Mouse (Mus musculus): ENCODE data around the gene Myb. TPM values are rescaled to one million over a fixed set of nuclear protein-coding genes. Genes with fewer than 3 reads are reported as not detected.
A peak's percentile ranks its signal among the peaks of the same experiment; 100 is the strongest.

Myb gene
- total and polyA plus RNA-seq, 3 experiments = 11.1 to 24.0 (median 19.1) TPM

DNA sequence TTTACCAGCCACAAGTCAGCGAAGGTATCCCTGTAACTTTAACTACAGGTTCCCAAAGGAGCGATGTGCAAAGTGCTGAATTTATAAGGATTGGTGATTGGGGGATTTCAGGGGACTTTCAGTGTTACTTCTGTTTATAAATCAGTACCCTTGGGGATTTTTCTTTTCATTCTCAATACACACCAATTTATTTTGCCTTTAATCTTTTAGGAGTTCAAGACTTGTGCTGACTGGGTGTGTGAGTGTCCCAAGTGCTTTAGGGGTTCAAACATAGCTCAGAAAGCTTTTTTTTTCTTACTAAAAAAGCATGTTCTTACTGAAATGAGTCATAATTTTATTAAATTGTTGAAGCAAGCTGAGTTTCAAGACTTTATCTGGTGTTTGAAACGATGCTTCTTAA, 1.3 kb upstream of the Myb start:
- Histone ChIP-seq H3K4me3 (replicated peaks in 1 of 3; ENCODE audit: low read depth in 2 of 3, low read length in 2 of 3, poor library complexity in 1 of 3) (no peak overlapping the region), H3K36me3 (replicated peaks in 1 of 2; ENCODE audit: control insufficient read depth in 1 of 2, insufficient read depth in 1 of 2, low read length in 1 of 2) (no peaks in the 10 kb centered on the region), H3K27me3 (replicated peaks) (no peaks in the 10 kb centered on the region), H3K79me2 (replicated peaks; ENCODE audit: control insufficient read depth, extremely low read depth, insufficient read depth, poor library complexity, severe bottlenecking) (peaks cover 12% of the 10 kb centered on the region), H3K9ac (ENCODE audit: insufficient read depth, low read depth) (no peak overlapping the region), H3K4me1 (ENCODE audit: control insufficient read depth in 1 of 2, insufficient read depth in 2 of 2) (peaks cover 3 to 23% of the 10 kb centered on the region in 2 experiments), H3K4me2 (ENCODE audit: insufficient read depth, low read depth, poor library complexity, severe bottlenecking) (peak overlapping the region; percentile 80; the same call in 1 of the 2 replicates), H3K9me3 (replicated peaks; ENCODE audit: low read length) (no peaks in the 10 kb centered on the region), H3K27ac (ENCODE audit: insufficient read depth, low read depth) (no peak overlapping the region)
- TF ChIP-seq NRF1 (IDR thresholded peaks at IDR 0.05; ENCODE audit: low read depth, low read length) = no peak
- TF ChIP-seq ZNF384 (IDR thresholded peaks at IDR 0.05; ENCODE audit: low read depth, low read length) = 0 out of 2 replicates have a peak, but pooled peaks have one; percentile 23
- TF ChIP-seq CHD1 (IDR thresholded peaks at IDR 0.05; ENCODE audit: low read depth, low read length) = no peak
- in situ Hi-C loops (cut with MboI; ENCODE audit: low pct_ligation_motif_present, low pct_unique_long_range_greater_than_20kb, low sequenced_read_pairs) = no loop called here
- DNase-seq (ENCODE audit: extremely low read depth) = no peak
- dilution Hi-C loops (cut with MboI; ENCODE audit: extremely low pct_ligation_motif_present, extremely low pct_unique_long_range_greater_than_20kb, low sequenced_read_pairs) = no loop called here

DNA sequence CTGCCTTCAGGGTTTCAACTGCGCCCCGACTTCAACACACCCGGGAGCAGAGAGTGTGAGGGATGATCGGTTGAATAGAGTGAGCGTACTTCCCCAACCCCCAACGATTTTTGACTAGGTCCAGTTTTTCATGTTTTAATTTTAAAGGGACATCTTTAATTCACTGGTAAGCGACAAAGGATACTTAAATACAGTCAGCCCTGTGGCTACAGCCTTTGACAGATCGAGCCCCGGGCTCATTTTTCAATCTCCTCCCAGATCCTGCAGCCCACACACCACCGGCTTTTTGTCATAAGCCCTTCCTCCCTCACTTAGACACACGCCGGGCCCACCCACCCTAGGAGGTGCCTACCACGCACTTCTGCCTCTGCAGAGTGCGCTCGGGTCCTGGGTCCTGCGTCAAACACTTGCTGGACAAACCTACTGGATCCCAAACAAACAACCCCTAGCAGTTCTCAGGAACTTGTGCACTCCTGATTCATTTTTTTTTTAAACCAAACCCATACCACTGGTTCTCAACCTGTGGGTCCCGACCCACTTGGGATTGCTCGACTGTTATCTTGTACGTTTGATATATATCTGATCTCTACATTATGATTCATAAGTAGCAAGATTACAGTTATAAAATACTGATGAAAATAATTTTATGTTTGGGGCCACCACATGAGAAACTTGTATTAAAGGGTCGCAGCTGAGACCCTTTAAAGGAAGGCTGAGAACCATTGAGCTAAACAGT, 743 bp upstream of the Myb start:
- dilution Hi-C loops (cut with MboI; ENCODE audit: extremely low pct_ligation_motif_present, extremely low pct_unique_long_range_greater_than_20kb, low sequenced_read_pairs) = no loop called here
- Histone ChIP-seq H3K4me3 (replicated peaks in 1 of 3; ENCODE audit: low read depth in 2 of 3, low read length in 2 of 3, poor library complexity in 1 of 3) (peak overlapping the region; percentile 56 to 83 (median 80)), H3K27ac (ENCODE audit: insufficient read depth, low read depth) (peak overlapping the region; percentile 12; the same call in 1 of the 2 replicates)

DNA sequence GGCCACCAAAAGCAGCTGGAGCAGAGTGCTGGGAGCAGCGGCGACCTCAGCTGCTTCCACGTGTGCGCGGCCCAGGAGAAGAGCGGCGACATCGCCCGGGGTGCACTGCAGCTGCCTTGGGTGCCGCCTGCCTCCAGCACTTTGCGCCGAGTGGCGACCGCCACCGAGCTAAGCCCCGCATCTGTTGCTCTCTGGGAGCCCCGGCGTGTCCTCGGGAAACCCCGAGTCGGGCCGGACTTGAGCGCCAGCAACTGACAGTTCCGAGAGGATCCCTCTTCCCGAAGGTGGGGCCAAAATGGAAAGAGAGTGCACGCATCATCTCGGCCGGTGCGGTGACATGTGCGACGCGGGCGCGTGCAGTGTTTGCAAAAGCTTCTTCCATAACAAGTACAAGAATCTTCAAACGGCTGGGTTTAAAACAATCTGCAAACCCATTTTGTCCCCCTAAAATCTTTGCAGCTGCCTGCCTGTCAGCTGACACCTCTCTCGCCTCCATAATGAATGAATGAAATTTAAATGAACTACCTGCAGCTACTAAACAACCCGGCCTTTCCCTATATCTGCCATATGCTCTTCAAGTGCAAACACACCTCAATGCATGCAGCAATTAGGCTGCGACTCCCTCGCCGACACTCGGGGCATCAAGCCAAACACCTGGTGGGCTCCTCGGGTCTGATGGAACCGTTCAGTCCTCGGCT, 938 bp downstream of the Myb start:
- dilution Hi-C loops (cut with MboI; ENCODE audit: extremely low pct_ligation_motif_present, extremely low pct_unique_long_range_greater_than_20kb, low sequenced_read_pairs) = no loop called here
- Histone ChIP-seq H3K27me3 (replicated peaks) (no peaks in the 10 kb centered on the region), H3K4me3 (replicated peaks in 1 of 3; ENCODE audit: low read depth in 2 of 3, low read length in 2 of 3, poor library complexity in 1 of 3) (peak overlapping the region; percentile 66 to 83 (median 80)), H3K36me3 (replicated peaks in 1 of 2; ENCODE audit: control insufficient read depth in 1 of 2, insufficient read depth in 1 of 2, low read length in 1 of 2) (peaks cover 7 to 15% of the 10 kb centered on the region in 2 experiments), H3K9ac (ENCODE audit: insufficient read depth, low read depth) (peak overlapping the region; percentile 77), H3K79me2 (replicated peaks; ENCODE audit: control insufficient read depth, extremely low read depth, insufficient read depth, poor library complexity, severe bottlenecking) (peaks cover 15% of the 10 kb centered on the region), H3K27ac (ENCODE audit: insufficient read depth, low read depth) (peak overlapping the region; percentile 61; the same call in 1 of the 2 replicates), H3K4me1 (ENCODE audit: control insufficient read depth in 1 of 2, insufficient read depth in 2 of 2) (peaks cover 0 to 45% of the 10 kb centered on the region in 2 experiments; a peak in 2 of 4 replicates), H3K4me2 (ENCODE audit: insufficient read depth, low read depth, poor library complexity, severe bottlenecking) (peak overlapping the region; percentile 54), H3K9me3 (replicated peaks; ENCODE audit: low read length) (no peaks in the 10 kb centered on the region)
- DNase-seq (ENCODE audit: extremely low read depth) = no peak
- in situ Hi-C loops (cut with MboI; ENCODE audit: low pct_ligation_motif_present, low pct_unique_long_range_greater_than_20kb, low sequenced_read_pairs) = no loop called here
- TF ChIP-seq ELF1 (IDR thresholded peaks at IDR 0.05; ENCODE audit: low read depth, low read length) (no peak), MAX (IDR thresholded peaks at IDR 0.05; ENCODE audit: low read length) (no peak; the same call in 1 of the 2 replicates), ZMIZ1 (IDR thresholded peaks at IDR 0.05; ENCODE audit: low read depth, low read length) (no peak), UBTF (IDR thresholded peaks at IDR 0.05; ENCODE audit: low read depth, low read length) (peak; percentile 57; the same call in 1 of the 2 replicates), POLR2AphosphoS2 (IDR thresholded peaks at IDR 0.05; ENCODE audit: low read depth, low read length) (no peak), MEF2A (IDR thresholded peaks at IDR 0.05; ENCODE audit: borderline replicate concordance, low read depth, low read length) (no peak), BHLHE40 (IDR thresholded peaks at IDR 0.05; ENCODE audit: low read depth, low read length) (peak; percentile 53), TBP (conservative IDR thresholded peaks at IDR 0.05; ENCODE audit: low read depth, low read length) (0 out of 2 replicates have a peak, but pooled peaks have one; percentile 15), RAD21 (IDR thresholded peaks at IDR 0.05; ENCODE audit: low read depth, low read length) (no peak), MAZ (IDR thresholded peaks at IDR 0.05; ENCODE audit: low read depth, low read length) (no peak), MYC (IDR thresholded peaks at IDR 0.05; ENCODE audit: low read depth, low read length) (peak; percentile 69; the same call in 1 of the 2 replicates), HCFC1 (IDR thresholded peaks at IDR 0.05; ENCODE audit: low read depth, low read length) (no peak), ZC3H11A (IDR thresholded peaks at IDR 0.05; ENCODE audit: low read depth, low read length) (no peak), KAT2A (IDR thresholded peaks at IDR 0.05; ENCODE audit: insufficient replicate concordance, low read length) (no peak), POLR2A (IDR thresholded peaks at IDR 0.05; ENCODE audit: low read depth, low read length) (no peak; the same call in 1 of the 2 replicates), CHD2 (IDR thresholded peaks at IDR 0.05; ENCODE audit: low read length) (no peak), JUND (conservative IDR thresholded peaks at IDR 0.05; ENCODE audit: low read depth, low read length) (no peak), MXI1 (IDR thresholded peaks at IDR 0.05; ENCODE audit: low read depth, low read length) (peak; percentile 68)

More for the DNA sequence above, 743 bp upstream of the Myb start:
- no peaks in the 10 kb centered on the region for H3K27me3 ChIP-seq (replicated peaks)
- H3K9ac ChIP-seq (ENCODE audit: insufficient read depth, low read depth) = peak overlapping the region; percentile 77
- peaks cover 12% of the 10 kb centered on the region for H3K79me2 ChIP-seq (replicated peaks; ENCODE audit: control insufficient read depth, extremely low read depth, insufficient read depth, poor library complexity, severe bottlenecking)
- in situ Hi-C loops (cut with MboI; ENCODE audit: low pct_ligation_motif_present, low pct_unique_long_range_greater_than_20kb, low sequenced_read_pairs) = no loop called here
- no peaks in the 10 kb centered on the region for H3K9me3 ChIP-seq (replicated peaks; ENCODE audit: low read length)
- H3K4me1 ChIP-seq (ENCODE audit: control insufficient read depth in 1 of 2, insufficient read depth in 2 of 2) = peaks cover under 1 to 29% of the 10 kb centered on the region in 2 experiments; a peak in 3 of 4 replicates
- no peaks in the 10 kb centered on the region for H3K36me3 ChIP-seq (replicated peaks in 1 of 2; ENCODE audit: control insufficient read depth in 1 of 2, insufficient read depth in 1 of 2, low read length in 1 of 2)
- TF ChIP-seq USF2 (conservative IDR thresholded peaks at IDR 0.05; ENCODE audit: low read depth, low read length) (no peak), ZNF384 (IDR thresholded peaks at IDR 0.05; ENCODE audit: low read depth, low read length) (peak; percentile 41; the same call in 1 of the 2 replicates), EP300 (IDR thresholded peaks at IDR 0.05; ENCODE audit: low read length) (no peak), CHD2 (IDR thresholded peaks at IDR 0.05; ENCODE audit: low read length) (peak; percentile 92), GABPA (IDR thresholded peaks at IDR 0.05; ENCODE audit: insufficient replicate concordance, low read depth, low read length) (no peak)
- peak overlapping the region; percentile 80 for H3K4me2 ChIP-seq (ENCODE audit: insufficient read depth, low read depth, poor library complexity, severe bottlenecking)
- no peak for DNase-seq (ENCODE audit: extremely low read depth)
